Mouse (Mus musculus) lung, adult 18-20 months (tissue): ENCODE results near the gene Entpd5.
A peak's percentile ranks its signal among the peaks of the same experiment; 100 is the strongest.

Experiments used
- DNase-seq, 2 experiments: peaks; one replicate each; pipeline ENCODE4 v3.0.0; 2022; ENCODE audit warnings: mixed read lengths in 2 of 2

The Entpd5 gene

GRCm38 (mm10) chr12:84408819-84409507 lies at the start of gene Entpd5, which contains the start of gene Bbof1:
Gene Entpd5, minus strand, starts transcription at chr12:84409029.
Gene Bbof1, plus strand, starts transcription at chr12:84409071.
- DNase-seq = peak; percentile 87 to 92

- DNase-seq = no peak
Observed at GRCm38 (mm10) chr12:84456911-84457310, 48.1 kb upstream of the Entpd5 start.

GRCm38 (mm10) chr12:84451801-84452200 lies 43.0 kb upstream of the Entpd5 start:
- DNase-seq = peak in 1 of 2 experiments; percentile 16

- peak; percentile 99 for DNase-seq
Observed at GRCm38 (mm10) chr12:84450718-84451646, 42.2 kb upstream of the Entpd5 start, which contains the start of the genes Aldh6a1 and Lin52. Gene Aldh6a1, minus strand, starts transcription at chr12:84451004. Gene Lin52, plus strand, starts transcription at chr12:84451422.

- peak; percentile 60 to 82 for DNase-seq
Observed at GRCm38 (mm10) chr12:84450351-84450717, 41.5 kb upstream of the Entpd5 start.

GRCm38 (mm10) chr12:84449887-84450286 lies 41.1 kb upstream of the Entpd5 start:
- DNase-seq = no peak

GRCm38 (mm10) chr12:84448181-84448580 lies 39.4 kb upstream of the Entpd5 start:
- DNase-seq = no peak

GRCm38 (mm10) chr12:84447386-84447785 lies 38.6 kb upstream of the Entpd5 start:
- no peak for DNase-seq

- DNase-seq = no peak
Observed at GRCm38 (mm10) chr12:84442526-84442925, 33.7 kb upstream of the Entpd5 start.

- no peak for DNase-seq
Observed at GRCm38 (mm10) chr12:84438697-84439096, 29.9 kb upstream of the Entpd5 start.

GRCm38 (mm10) chr12:84429825-84430224 lies 21.0 kb upstream of the Entpd5 start:
- DNase-seq = no peak

GRCm38 (mm10) chr12:84423990-84424389 lies 15.2 kb upstream of the Entpd5 start:
- DNase-seq = no peak

GRCm38 (mm10) chr12:84417605-84417922 lies 8.7 kb upstream of the Entpd5 start:
- no peak for DNase-seq

GRCm38 (mm10) chr12:84416834-84417604 lies 8.2 kb upstream of the Entpd5 start, which contains the start of gene Rnf113a2:
Gene Rnf113a2, plus strand, starts transcription at chr12:84417196.
- DNase-seq = peak; percentile 81 to 86

- DNase-seq = peak; percentile 30 to 58
Observed at GRCm38 (mm10) chr12:84407874-84408818, 683 bp downstream of the Entpd5 start.

- no peak for DNase-seq
Observed at GRCm38 (mm10) chr12:84407259-84407658, 1.6 kb downstream of the Entpd5 start.

- DNase-seq = no peak
Observed at GRCm38 (mm10) chr12:84404541-84404940, 4.3 kb downstream of the Entpd5 start.

GRCm38 (mm10) chr12:84402923-84403322 lies 5.9 kb downstream of the Entpd5 start:
- DNase-seq = no peak

GRCm38 (mm10) chr12:84400653-84401052 lies 8.2 kb downstream of the Entpd5 start:
- no peak for DNase-seq

GRCm38 (mm10) chr12:84400068-84400467 lies 8.8 kb downstream of the Entpd5 start:
- no peak for DNase-seq

- DNase-seq = peak; percentile 17 to 57
Observed at GRCm38 (mm10) chr12:84399663-84400062, 9.2 kb downstream of the Entpd5 start.

- DNase-seq = peak in 1 of 2 experiments; percentile 35
Observed at GRCm38 (mm10) chr12:84399135-84399534, 9.7 kb downstream of the Entpd5 start.
